Mouse (Mus musculus) lung, embryonic 16.5 days (tissue): ENCODE results near the gene Zbtb9. TPM values are rescaled to one million over a fixed set of nuclear protein-coding genes. Genes with fewer than 3 reads are reported as not detected.

Source experiments
- ATAC-seq: fragments of 200-750 bp; cut with Nextera tagmentation; 2 replicates; pipeline ENCODE4 v1.8.0; 2017; ENCODE audit warnings: low read depth, mild to moderate bottlenecking, moderate library complexity
- H3K27ac ChIP-seq: fragments of 300-500 bp; sonication (generic); 2 replicates; pipeline ENCODE4 v1.5.1; 2014; ENCODE audit warnings: mild to moderate bottlenecking, control low read depth, low read length
- H3K27me3 ChIP-seq: fragments of 300-500 bp; sonication (generic); 2 replicates; pipeline ENCODE4 v1.6.1; 2014; ENCODE audit warnings: low read depth, low read length, mixed read lengths; ENCODE audit not compliant: control insufficient read depth, insufficient read depth
- H3K36me3 ChIP-seq: fragments of 300-500 bp; sonication (generic); 2 replicates; pipeline ENCODE4 v1.6.1; 2014; ENCODE audit warnings: low read length; ENCODE audit not compliant: control insufficient read depth, insufficient read depth
- H3K4me1 ChIP-seq: fragments of 300-500 bp; sonication (generic); replicated peaks from 2 replicates; pipeline ENCODE4 v1.6.1; 2014; ENCODE audit warnings: low read length, mixed read lengths; ENCODE audit not compliant: control insufficient read depth, insufficient read depth
- H3K4me2 ChIP-seq: fragments of 300-500 bp; sonication (generic); 2 replicates; pipeline ENCODE4 v1.6.1; 2014; ENCODE audit warnings: low read depth, low read length, control low read depth
- H3K4me3 ChIP-seq: fragments of 300-500 bp; sonication (generic); 2 replicates; pipeline ENCODE4 v1.5.1; 2014; ENCODE audit warnings: mild to moderate bottlenecking, low read length, control low read depth
- H3K9ac ChIP-seq: fragments of 300-500 bp; sonication (generic); 2 replicates; pipeline ENCODE4 v1.6.1; 2014; ENCODE audit warnings: low read length, control low read depth
- H3K9me3 ChIP-seq: fragments of 300-500 bp; sonication (generic); 2 replicates; pipeline ENCODE4 v1.6.1; 2016; ENCODE audit warnings: low read length; ENCODE audit not compliant: control insufficient read depth
- WGBS: fragments of 180-500 bp; shearing (Covaris S2); extraction: QIAGEN DNeasy Blood & Tissue Kit; methylation state at CpG from one replicate; pipeline ENCODE4 v1.1.7; 2014; 5-methylcytosine and 5-hydroxymethylcytosine counted together
- polyA plus RNA-seq: library from polyadenylated mRNA; unstranded; fragments of >200 nt; fragmentation: Nextera tagmentation; extraction: Ambion mirVana; gene quantifications from 2 replicates; pipeline ENCODE4 v1.2.1, GENCODE M21; 2015

Gene Zbtb9
- polyA plus RNA-seq, 1 experiment from 2014 or later = 17.1 TPM

DNA sequence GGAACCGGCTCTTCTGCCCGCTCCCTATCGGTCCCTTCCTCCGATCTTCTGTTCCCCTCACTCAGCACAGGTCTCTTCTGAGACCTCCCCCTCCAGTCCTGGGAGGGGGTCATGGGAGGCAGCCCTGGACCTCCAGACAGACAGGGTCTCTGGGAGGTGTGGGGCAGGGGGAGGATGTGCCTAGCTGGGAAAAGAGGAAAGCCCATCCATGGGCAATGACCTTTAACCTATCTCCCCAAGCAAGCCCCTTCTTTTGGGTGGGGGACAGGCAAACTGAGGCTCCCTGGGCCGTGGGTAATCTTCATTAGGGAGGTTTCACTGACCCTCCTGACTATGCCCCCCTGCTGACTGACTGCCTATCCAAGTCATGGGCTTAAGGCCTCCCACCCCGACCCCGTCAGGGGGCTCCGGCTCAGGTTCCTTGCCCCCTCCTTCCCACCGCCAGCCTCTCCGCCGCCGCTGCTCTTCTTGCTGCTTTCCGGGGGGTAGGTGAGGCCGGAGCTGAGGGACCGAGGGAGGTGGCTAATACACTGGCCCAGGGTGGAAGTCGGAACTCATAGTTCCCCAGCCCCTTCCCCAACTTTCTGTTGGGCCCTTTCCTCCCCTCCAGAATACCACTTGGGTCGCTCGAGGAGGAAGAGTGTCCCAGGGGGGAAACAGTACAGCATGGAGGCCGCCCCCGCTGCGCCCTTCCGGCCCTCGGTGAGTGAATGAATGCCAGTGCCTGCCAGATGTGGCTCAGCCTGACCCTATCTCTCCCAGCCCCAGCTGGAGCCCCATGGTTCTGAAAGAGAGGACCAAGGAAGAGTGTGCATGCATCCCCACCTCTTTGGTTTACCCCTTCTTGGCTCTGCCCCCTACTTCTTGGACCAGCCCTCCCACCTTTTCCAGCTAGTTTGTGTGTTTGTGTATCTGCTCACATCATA is 20.8 kb upstream of the Zbtb9 start:
- peak overlapping the region; percentile 45 for H3K4me3 ChIP-seq
- H3K27me3 ChIP-seq = no peaks in the 10 kb centered on the region; the same call in 1 of the 2 replicates
- H3K9ac ChIP-seq = peak overlapping the region; percentile 53
- H3K9me3 ChIP-seq = no peaks in the 10 kb centered on the region
- peak overlapping the region; percentile 59 for H3K4me2 ChIP-seq
- H3K36me3 ChIP-seq = 0 out of 2 replicates have a peak, but pooled peaks cover 2% of the 10 kb centered on the region
- H3K27ac ChIP-seq = no peak overlapping the region
- 15% methylated on average over 23 of the region's 23 CpGs for WGBS
- H3K4me1 ChIP-seq = peaks cover 47% of the 10 kb centered on the region
- ATAC-seq = no peak

DNA sequence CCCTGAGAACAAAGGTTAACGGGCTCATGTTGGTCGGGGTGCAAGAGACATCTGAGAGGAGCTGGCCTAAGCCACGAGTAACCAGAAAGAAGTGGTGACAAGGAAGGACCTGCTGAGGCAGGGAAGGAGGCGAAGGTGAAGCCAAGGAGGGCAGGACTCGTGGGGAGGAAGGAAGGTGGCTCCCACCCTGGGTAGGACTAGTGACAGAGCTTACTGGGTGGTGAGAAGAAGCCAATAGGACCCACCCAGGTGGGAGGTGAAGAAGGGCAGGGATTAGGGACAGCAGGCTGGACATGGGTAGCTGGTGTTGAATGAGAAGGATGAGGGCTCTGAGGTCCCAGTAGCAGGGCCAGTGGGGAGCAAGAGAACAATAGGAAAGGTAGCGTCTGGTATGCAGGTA is 19.8 kb upstream of the Zbtb9 start:
- peaks cover 7% of the 10 kb centered on the region; the same call in 1 of the 2 replicates for H3K36me3 ChIP-seq
- H3K9ac ChIP-seq = no peak overlapping the region
- H3K9me3 ChIP-seq = no peaks in the 10 kb centered on the region
- no peak overlapping the region for H3K27ac ChIP-seq
- H3K4me3 ChIP-seq = no peak overlapping the region
- peaks cover 42% of the 10 kb centered on the region for H3K4me1 ChIP-seq
- WGBS = 37% methylated on average over 6 of the region's 6 CpGs
- no peak for ATAC-seq
- H3K27me3 ChIP-seq = no peaks in the 10 kb centered on the region; the same call in 1 of the 2 replicates
- H3K4me2 ChIP-seq = no peak overlapping the region

DNA sequence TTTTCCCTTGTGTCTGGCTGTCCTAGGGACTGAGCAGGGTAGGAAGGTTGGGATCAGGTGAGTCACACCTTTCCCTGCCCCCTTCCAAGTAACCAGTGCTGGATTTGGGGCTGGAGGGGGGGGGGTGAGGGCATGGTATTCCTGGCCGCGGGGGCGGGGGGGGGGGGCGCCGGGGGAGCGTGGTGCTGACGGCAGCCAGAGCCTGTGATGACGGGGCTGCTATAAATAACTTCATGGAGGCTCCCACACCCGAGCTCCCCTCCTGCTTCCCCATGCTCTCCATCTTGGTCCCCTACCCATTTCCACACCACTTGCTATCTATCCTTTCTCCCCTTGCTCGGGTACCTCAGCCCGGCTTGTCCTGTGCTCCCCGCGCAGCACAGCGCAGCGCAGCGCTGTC is 19.2 kb upstream of the Zbtb9 start:
- ATAC-seq = no peak
- Histone ChIP-seq H3K36me3 (peaks cover 7% of the 10 kb centered on the region; the same call in 1 of the 2 replicates), H3K9ac (no peak overlapping the region), H3K9me3 (no peaks in the 10 kb centered on the region), H3K4me3 (no peak overlapping the region), H3K4me2 (peak overlapping the region; percentile 30), H3K27me3 (no peaks in the 10 kb centered on the region; the same call in 1 of the 2 replicates), H3K27ac (no peak overlapping the region; the same call in 1 of the 2 replicates), H3K4me1 (peaks cover 42% of the 10 kb centered on the region)
- 31% methylated on average over 9 of the region's 16 CpGs for WGBS

DNA sequence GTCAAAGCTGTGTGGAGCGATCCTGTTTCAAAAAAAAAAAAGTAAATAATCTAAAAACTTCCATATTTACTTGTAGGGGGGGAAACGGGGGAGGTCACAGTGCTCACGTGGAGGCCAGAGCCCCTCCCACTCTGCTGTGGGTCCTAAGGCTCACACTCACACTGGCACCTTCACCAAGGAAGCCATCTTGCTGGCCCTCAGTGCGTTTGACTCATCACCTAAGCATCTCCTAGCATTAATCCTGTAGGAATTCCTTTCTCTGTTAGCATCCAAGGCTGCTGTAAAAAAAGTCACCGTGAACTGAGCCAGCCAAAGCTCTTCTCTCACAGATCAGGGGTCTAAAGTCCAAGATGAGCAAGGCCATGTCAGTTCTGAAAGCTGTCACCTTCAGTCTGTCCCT is 16.7 kb upstream of the Zbtb9 start:
- Histone ChIP-seq H3K27ac (no peak overlapping the region), H3K27me3 (no peaks in the 10 kb centered on the region; the same call in 1 of the 2 replicates), H3K4me1 (peaks cover 25% of the 10 kb centered on the region), H3K4me3 (no peak overlapping the region), H3K36me3 (peaks cover 10% of the 10 kb centered on the region), H3K9me3 (no peaks in the 10 kb centered on the region), H3K4me2 (no peak overlapping the region), H3K9ac (no peak overlapping the region)
- no peak for ATAC-seq
- 67% methylated on average over 5 of the region's 5 CpGs for WGBS

DNA sequence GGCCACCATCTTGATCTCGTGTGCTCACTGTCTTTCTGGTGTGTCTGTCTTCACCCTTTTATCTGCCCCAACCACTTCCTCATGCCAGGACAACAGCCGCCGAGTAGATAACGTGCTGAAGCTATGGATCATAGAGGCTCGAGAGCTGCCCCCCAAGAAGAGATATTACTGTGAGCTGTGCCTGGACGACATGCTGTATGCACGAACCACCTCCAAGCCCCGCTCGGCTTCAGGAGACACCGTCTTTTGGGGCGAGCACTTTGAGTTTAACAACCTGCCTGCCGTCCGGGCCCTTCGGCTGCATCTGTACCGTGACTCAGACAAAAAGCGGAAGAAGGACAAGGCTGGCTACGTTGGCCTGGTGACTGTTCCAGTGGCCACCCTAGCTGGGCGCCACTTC is 16.1 kb upstream of the Zbtb9 start:
- Histone ChIP-seq H3K27ac (no peak overlapping the region), H3K4me1 (peaks cover 19% of the 10 kb centered on the region), H3K27me3 (no peaks in the 10 kb centered on the region; the same call in 1 of the 2 replicates), H3K4me3 (no peak overlapping the region), H3K4me2 (no peak overlapping the region), H3K9ac (no peak overlapping the region), H3K9me3 (no peaks in the 10 kb centered on the region), H3K36me3 (peaks cover 16% of the 10 kb centered on the region)
- ATAC-seq = no peak
- WGBS = 83% methylated on average over 18 of the region's 18 CpGs

DNA sequence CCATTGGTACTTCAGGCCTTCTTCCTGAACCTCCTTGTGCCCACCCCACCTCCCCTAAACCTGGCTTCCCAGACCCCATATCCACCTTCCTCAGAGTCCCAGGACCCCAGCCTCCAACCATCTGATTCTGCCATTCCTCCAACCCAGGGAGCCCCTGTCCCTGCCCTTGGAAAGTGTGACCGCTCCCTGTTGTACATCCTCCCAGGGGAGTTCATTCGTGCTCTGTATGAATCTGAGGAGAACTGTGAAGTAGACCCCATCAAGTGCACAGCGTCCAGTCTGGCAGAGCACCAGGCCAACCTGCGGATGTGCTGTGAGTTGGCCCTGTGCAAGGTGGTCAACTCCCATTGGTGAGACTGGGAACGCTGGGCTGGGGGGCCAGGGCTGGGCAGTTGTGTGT is 15.1 kb upstream of the Zbtb9 start:
- Histone ChIP-seq H3K27me3 (no peaks in the 10 kb centered on the region; the same call in 1 of the 2 replicates), H3K4me2 (no peak overlapping the region), H3K9ac (no peak overlapping the region), H3K4me1 (peaks cover 10% of the 10 kb centered on the region), H3K27ac (no peak overlapping the region), H3K4me3 (no peak overlapping the region), H3K36me3 (peaks cover 19% of the 10 kb centered on the region), H3K9me3 (no peaks in the 10 kb centered on the region)
- no peak for ATAC-seq
- WGBS = 92% methylated on average over 5 of the region's 5 CpGs

DNA sequence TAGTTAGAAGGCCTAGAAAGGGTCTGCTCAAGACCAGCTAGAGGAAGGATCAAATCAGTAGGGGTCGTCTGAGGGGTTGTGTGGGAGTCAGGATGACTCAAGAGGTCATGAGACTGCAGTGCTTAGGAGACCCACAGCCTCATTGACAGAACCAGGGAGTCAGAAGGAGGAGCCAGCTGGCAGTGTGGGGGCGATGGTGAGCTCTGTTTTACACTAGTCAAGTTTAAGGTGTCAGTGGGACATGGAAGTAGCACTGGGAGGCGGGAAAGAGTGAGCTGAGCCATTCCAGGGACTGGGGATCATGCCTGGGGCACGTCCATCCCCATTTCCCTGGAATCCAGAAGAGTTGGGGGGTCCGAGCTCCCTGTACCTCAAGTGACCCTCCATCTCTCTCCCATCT is 14.1 kb upstream of the Zbtb9 start:
- WGBS = 49% methylated on average over 5 of the region's 5 CpGs
- Histone ChIP-seq H3K36me3 (peaks cover 22% of the 10 kb centered on the region), H3K4me2 (no peak overlapping the region), H3K4me1 (peaks cover 2% of the 10 kb centered on the region; the same call in 1 of the 2 replicates), H3K9me3 (no peaks in the 10 kb centered on the region), H3K4me3 (no peak overlapping the region), H3K9ac (no peak overlapping the region), H3K27ac (no peak overlapping the region), H3K27me3 (no peaks in the 10 kb centered on the region)
- ATAC-seq = no peak

DNA sequence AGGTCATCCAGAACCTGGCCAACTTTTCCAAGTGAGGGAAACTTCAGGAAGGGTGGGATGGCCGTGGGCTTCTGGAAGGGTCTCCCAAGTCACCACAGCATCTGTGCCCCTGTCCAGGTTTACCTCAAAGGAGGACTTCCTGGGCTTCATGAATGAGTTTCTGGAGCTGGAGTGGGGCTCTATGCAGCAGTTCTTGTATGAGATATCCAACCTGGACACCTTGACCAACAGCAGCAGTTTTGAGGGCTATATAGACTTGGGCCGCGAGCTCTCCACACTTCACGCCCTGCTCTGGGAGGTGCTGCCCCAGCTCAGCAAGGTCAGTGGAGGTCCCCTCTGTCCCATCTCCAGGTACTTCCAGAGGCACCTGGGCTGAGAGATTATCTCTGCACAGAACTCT is 13.2 kb upstream of the Zbtb9 start:
- no peak overlapping the region for H3K27ac ChIP-seq
- H3K4me3 ChIP-seq = no peak overlapping the region
- H3K36me3 ChIP-seq = peaks cover 28% of the 10 kb centered on the region
- no peaks in the 10 kb centered on the region for H3K4me1 ChIP-seq
- WGBS = 91% methylated on average over 4 of the region's 4 CpGs
- no peak for ATAC-seq
- H3K9me3 ChIP-seq = no peaks in the 10 kb centered on the region
- no peaks in the 10 kb centered on the region for H3K27me3 ChIP-seq
- H3K4me2 ChIP-seq = no peak overlapping the region
- H3K9ac ChIP-seq = no peak overlapping the region

DNA sequence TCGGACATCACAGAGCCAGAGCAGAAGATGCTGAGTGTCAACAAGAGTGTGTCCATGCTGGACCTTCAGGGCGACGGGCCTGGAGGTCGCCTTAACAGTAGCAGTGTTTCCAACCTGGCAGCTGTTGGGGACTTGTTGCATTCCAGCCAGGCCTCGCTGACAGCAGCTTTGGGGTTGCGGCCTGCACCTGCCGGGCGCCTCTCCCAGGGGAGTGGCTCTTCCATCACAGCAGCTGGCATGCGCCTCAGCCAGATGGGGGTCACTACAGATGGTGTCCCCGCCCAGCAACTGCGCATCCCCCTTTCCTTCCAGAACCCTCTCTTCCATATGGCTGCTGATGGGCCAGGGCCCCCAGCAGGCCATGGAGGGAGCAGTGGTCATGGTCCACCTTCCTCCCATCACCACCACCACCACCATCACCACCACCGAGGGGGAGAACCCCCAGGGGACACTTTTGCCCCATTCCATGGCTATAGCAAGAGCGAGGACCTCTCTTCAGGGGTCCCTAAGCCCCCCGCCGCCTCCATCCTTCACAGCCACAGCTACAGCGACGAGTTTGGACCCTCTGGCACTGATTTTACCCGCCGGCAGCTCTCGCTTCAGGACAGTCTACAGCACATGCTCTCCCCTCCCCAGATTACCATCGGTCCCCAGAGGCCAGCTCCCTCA is 11.3 kb upstream of the Zbtb9 start:
- H3K4me1 ChIP-seq = no peaks in the 10 kb centered on the region
- 83% methylated on average over 21 of the region's 21 CpGs for WGBS
- H3K4me2 ChIP-seq = no peak overlapping the region
- no peaks in the 10 kb centered on the region for H3K27me3 ChIP-seq
- no peaks in the 10 kb centered on the region for H3K9me3 ChIP-seq
- no peak for ATAC-seq
- no peak overlapping the region for H3K4me3 ChIP-seq
- H3K9ac ChIP-seq = no peak overlapping the region
- peaks cover 29% of the 10 kb centered on the region for H3K36me3 ChIP-seq
- no peak overlapping the region for H3K27ac ChIP-seq
